Mouse (Mus musculus): ENCODE measurements around the gene Nelfe.

DNA sequence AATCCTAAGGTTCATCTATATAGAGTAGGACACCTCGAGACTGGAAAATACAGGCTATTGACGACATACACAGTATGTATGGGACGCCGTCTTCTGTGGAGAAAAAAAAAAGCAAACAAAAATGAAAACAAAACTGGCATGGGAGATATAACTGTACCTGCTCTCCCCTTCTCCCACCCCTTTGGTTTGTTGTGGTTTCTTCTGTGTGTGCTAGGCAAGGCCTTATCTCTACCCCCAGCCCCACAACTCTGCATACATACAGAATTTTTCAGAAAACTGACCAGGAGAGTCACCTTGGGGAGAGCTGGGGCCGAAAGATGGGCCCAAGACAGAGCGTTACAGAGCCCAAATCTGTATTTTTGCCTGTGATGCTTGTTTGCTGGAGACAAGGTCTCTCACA lies 34.5 kb downstream of the Nelfe start:
- TF ChIP-seq USF1 (IDR thresholded peaks at IDR 0.05; ENCODE audit: low read depth) (no peak), CTCF (IDR thresholded peaks at IDR 0.05; ENCODE audit: control insufficient read depth, insufficient read depth, insufficient read length) (no peak), MAX (IDR thresholded peaks at IDR 0.05) (no peak), MYOD1 (IDR thresholded peaks at IDR 0.05; ENCODE audit: control insufficient read depth, insufficient read length, low read depth) (no peak), MYOG (IDR thresholded peaks at IDR 0.05; ENCODE audit: control insufficient read depth, extremely low read depth, insufficient read length) (no peak)
